Mouse (Mus musculus): ENCODE results near the gene Obsl1.
A peak's percentile ranks its signal among the peaks of the same experiment; 100 is the strongest.

The Obsl1 gene

GRCm38 (mm10) chr1:75486561-75486960 is 19.7 kb downstream of the Obsl1 start:
- DNase-seq: peak; percentile 65 to 69

- no peak for DNase-seq
Measured at GRCm38 (mm10) chr1:75480735-75481134, 25.5 kb downstream of the Obsl1 start.

GRCm38 (mm10) chr1:75480036-75480435 is 26.2 kb downstream of the Obsl1 start:
- no peak for DNase-seq

- DNase-seq: no peak
Measured at GRCm38 (mm10) chr1:75479635-75479989, 26.6 kb downstream of the Obsl1 start.

DNA sequence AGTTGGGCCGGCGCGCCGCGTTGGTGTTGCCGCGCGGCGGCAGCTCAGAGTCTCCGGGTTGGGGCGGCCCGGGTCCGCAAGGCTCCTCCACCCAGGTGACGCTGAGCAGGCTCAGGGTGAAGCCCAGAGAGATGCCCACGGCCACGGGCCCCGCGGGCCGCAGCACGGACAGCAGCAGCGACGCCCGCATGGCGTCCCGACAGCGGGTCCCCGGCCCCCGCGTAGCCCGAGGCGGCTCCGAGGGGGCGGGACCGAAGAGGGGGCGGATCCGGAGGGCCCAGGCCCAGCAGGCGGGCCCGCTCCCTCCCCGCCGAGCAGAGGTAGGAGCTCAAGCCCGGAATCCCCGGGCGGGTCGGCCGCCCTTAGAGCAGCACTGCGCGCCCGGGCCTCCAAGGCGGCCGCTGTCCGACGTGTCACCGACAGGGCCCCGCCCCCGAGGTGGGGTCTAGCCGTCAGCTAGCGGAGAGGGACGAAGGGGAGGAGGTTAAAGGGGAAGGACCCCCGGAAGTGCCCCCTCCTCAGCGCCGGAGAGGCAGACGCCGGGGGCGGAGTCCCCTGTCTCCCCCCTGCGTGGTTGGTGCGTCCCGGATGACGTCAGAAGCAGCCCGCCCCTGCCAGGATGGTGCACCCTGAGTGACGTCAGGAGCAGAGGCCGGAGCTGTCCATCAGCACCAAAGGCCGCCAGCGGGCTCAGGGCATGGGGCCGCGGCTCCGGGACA is 27.2 kb downstream of the Obsl1 start, which contains the start of the genes Chpf and Tmem198:
Gene Chpf (minus strand): TSS at position 392 of the 719 bp plus-strand sequence.
Gene Tmem198 (plus strand): TSS at position 617 of the 719 bp plus-strand sequence.
- DNase-seq: peak; percentile 97

DNA sequence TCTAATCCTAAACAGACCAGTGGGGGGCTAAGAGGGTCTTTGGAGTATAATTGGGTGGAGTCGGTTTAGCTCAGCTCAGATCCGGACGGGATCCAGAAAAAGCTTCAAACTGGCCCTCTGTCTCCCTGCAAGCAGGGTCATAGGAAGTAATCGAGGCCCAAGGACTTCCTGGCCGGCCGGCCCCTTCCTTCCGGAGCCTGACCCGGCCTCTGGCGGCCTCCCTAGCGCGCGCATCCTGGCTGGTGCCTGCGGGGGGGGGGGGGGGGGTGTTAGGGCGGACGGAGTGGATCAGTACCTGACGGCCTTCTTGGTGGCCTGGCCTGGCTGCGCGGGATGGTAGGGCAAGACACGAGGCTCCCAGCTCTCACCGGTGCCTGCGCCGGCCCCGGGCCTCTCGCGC is 27.8 kb downstream of the Obsl1 start:
- peak; percentile 63 to 76 for DNase-seq

DNA sequence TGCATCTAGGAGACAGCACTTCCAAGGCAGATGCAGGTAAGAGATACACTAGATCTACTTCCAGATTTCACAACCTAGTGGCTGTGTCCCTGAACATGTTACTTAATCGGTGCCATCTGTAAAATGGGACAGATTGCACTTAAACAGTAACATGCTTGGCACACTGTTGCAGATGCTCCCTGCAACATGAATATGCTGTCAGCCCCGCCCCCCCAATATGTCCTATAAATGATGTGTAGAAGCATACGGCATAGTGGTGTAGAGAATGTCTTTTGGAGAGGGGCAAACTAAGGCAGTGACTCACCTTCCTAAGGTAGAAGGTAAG is 28.3 kb downstream of the Obsl1 start:
- no peak for DNase-seq

DNA sequence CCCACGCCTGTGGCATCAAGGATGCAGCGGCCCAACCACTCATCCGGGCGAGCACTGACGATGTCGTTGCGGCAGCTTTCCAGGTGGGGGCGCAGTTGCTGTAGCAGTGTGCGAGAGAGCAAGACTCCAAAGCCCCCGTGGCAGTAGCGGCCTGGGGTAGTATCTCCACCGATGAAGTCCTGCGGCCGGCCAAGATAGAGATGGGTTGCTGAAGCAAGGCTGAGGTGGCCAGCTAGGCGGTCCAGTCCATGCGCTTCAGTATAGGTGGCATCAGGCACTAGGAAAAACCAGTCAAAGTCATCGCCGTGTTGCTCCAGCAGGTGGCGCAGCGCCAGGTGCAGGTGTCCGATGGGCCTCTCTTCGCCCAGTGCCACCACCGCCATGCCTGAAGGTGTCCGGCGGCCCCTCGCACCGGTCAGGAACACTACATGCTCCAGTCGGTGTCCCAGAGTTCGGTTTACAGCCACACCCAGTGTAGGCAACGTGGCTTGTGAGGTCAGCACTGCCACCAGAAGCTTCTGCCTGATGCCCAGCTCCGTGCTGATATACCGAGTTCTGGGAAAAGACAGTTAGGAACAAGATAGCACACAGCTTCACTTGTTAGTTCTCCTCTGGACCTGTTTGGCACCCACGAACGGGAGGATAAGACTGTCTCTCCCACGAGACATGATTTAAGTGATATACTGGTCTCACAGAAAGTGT is 28.8 kb downstream of the Obsl1 start:
- DNase-seq: peak; percentile 88 to 95

DNA sequence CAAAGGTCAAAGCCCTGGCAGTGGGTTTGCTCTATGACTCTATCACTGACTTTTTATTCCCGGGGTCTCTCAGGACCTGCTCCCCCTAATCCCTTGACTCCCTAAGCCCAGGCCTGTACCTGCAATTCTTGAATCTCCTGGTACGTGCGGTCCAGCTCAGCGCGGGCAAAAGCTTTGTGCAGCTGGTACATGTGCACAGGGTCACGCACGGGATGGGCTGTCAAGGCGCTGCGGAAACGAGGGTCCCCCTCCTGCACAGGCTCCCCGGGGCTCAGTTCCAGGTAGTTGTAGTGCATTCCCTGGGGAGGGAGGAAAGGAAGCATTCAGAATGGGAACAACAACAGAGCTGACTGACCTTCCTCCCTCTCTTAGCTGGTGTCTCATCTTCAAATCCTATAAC is 29.8 kb downstream of the Obsl1 start:
- no peak for DNase-seq

DNA sequence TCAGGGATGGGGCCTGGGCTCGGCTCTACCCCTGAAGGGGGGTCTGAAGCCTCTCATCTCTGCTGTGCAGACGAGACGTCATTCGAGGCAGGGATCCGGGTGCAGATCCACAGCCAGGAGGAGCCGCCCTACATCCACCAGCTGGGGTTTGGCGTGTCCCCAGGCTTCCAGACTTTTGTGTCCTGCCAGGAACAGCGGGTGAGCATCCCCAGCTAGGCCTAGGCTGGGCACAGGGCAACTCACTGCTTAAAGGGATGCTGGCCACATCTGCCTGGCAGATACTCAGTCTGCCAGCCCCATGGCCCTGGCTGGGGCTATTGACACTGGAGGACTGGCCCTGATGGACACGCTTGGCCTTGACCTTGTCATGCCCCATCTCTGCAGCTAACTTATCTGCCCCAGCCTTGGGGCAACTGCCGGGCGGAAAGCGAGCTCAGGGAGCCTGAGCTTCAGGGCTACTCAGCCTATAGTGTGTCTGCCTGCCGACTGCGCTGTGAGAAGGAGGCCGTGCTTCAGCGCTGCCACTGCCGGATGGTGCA is 36.9 kb downstream of the Obsl1 start:
- no peak for DNase-seq

DNA sequence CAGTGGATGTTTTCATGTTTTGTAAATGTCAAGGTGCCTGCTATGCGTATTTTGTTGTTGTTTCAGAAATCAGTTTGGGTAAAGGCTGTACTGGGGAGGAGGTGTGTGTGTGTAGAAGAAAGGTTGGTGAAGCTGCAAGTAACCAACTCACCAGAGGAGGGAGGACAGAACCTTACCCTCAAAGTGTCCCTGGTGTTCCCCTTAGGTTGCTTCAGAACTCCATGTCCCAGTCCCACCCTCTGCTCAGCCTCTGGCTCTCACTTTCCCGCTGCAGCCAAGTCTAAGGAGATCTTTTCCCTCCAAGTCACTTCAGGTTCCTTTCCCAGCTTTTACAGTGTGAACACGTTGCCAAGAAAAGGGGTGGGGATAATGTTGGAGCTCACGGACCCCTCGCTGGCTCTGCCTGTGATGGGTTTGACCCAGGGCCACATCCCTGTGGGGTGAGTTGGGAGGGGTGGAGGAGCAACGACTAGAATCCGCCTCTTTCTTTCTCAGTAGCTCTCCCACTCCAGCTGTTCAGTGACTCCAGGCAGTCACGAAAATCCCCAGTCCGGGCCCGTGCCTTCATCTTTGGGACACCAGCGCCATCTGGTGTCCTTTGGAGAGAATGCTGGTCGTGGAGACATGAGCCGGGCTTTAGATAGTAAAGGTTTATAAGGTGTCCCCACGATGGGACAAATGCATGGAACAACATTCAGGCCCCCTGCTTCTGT is 38.9 kb downstream of the Obsl1 start:
- peak; percentile 74 to 86 for DNase-seq

DNA sequence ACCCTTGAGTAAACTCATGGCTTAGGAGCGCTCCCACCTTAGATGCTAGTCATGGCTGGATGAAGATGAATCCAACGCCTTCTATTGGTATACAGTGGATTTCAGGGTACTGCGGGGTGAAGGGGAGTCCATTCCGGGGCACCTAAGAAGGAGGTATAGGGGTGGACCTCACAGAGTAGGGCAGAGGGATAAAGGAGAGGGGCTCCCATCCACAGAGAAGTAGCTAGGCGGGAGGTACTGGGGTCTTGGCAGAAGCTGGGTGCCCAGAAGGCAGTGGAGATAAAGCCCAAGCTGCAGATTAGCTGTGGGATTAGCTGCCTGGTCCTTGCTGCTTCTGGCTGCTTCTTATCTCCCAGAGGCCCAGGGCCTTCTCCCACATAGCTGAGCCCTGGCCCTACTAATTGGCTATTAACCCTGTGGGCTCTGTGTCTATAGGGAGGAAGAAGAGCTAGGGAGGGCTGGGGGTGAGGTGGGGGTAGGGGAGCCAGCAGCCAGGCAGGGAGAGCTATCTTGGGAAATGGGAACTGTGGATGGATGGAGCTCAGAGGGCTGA is 42.5 kb downstream of the Obsl1 start:
- DNase-seq: no peak

DNA sequence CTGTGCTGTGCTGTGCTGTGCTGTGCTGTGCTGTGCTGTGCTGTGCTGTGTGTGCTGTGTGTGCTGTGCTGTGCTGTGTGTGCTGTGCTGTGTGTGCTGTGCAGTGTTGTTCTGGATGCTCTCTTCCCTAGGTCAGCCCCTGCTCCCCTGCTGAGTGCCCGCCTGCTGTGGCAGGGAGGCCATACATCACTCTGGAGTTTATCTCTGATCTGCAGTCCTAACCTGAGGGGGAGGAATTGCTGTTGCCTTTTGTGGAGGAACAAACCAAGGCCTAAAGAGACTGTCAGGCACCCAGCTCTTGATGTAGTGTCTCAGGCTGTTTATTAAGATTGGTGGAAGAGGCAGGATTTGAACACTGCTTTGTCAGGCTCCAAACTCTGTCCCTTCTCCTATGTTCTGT is 43.6 kb downstream of the Obsl1 start:
- no peak for DNase-seq

DNA sequence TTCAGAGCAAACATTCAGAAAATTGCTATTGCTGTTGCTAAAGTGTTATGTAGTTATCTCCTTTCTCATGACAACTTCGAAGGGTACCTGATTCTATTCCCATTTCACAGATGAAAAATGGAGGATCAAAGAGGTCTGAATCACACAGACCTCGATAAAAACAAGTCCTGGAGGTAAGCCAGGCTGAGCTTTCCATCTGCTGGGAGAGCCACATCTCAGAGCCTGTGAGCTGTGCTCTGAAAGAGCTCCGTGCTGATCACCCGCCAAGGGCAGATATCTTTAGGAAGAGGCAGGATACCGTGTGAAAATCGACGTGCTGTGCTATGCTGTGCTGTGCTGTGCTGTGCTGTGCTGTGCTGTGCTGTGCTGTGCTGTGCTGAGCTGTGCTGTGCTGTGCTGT is 46.0 kb downstream of the Obsl1 start:
- no peak for DNase-seq

GRCm38 (mm10) chr1:75458789-75459684 is 47.2 kb downstream of the Obsl1 start:
- DNase-seq: peak in 1 of 2 experiments; percentile 43

DNA sequence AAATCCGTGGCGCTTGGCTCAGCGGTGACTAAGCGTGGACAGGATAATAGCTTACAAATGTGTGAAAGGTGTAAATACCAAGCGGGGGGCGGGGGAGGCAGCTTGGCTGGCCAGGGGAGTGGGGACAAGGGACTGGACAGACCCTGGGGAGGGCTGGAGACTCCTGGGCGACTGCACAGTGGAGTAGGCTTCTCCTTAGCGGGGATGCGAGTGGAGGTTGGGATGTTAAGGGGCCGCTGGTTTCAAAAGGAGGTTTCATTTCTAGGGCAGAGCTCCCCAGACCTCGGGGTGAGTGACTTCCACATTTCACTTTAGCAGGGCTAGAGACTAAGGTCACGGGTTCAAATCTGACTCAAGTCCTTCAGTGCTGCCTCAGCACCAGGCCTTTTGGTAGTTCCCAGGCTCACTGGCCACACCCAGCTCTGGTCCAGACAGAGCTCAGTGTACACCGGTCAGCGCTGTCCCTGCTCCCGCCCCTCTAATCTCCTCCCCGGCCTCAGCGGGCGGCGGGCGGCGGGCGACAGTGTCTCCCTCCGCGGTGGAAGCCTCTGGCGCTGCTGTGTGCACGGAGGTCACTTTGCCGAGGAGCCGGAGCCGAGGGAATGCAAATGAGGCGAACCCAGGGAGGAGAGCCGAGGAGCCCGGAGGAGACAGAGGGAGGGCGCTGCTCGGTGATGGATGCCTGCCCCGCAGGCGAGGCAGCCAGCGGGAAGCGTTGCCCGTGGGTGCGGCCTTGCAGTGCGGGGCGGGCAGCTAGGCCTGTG is 48.0 kb downstream of the Obsl1 start:
- peak; percentile 21 to 52 for DNase-seq

- no peak for DNase-seq
Measured at GRCm38 (mm10) chr1:75457710-75458024, 48.6 kb downstream of the Obsl1 start.

DNA sequence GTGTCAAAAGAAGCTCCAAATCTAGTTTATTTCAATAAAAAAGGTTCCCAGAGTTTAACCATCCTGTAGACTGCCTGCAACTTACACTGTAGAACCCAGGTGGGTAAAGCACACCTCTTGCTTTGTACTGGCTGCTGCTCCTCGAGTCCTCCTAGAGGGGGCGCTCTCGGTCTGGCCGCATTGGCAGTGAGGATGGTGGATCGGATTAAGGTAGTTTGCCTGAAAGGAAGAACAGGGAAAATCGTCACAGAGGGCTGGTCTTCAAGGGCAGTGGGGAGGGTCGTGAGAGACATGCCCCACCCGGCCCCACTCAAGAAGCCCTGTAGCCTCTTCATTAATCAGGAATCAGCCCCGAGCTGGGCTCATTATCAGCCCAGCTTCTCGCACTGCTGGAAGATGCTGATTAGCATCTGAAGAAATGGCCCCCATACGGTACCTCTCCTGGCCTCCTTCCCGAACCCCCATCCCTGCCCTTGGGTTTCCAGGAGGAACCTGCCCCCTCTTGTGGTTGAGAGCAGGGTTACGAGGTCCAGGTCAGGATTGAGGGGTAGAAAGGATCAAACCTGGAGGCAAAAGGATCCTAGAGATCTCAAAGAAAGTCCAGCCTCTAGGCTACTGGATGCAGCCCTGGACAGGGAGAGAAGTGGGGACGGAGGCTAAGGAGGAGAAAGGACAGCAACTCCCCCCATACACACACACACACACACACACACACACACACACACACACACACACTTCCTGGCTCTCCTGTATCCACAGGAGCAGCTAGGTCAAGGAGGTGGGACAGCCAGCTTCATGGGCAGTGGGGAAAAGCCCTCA is 49.3 kb downstream of the Obsl1 start:
- no peak for DNase-seq

DNA sequence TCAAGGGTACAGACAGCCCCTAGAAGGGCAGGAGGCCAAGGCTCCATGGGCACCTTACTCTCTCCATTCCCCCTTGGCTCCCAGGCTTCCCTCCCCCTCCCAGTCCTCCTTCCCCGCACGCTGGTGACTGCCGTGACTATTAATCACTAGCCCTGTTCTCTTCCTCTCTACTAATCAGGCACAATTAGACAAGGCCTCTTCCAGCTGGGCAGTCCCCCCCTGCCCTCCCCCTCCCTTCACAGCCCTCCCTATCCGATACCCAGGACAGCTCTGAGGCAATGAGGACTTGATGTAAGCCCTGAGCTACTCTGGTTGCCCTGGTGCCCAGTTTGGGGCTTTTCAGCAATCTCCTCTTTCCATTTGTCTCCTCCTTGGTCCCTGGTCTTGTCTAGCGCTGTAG is 50.3 kb downstream of the Obsl1 start:
- no peak for DNase-seq

GRCm38 (mm10) chr1:75455433-75455832 is 50.8 kb downstream of the Obsl1 start:
- no peak for DNase-seq

- DNase-seq: no peak
Measured at GRCm38 (mm10) chr1:75451900-75452299, 54.4 kb downstream of the Obsl1 start.

Data from kidney, postnatal 36 days (tissue).